In genomic region chr11:94212489-94212836, GRCm38 (mm10) we compare ENCODE assay signal across 8 mouse cellular contexts. TPM values are rescaled to one million over a fixed set of nuclear protein-coding genes. Genes with fewer than 3 reads are reported as not detected.
DNase-seq lines count a peak whose midpoint lies in the region; ATAC-seq and TF ChIP-seq lines count a peak whose summit lies in the region.

No protein-coding gene starts in this region.

- TF ChIP-seq CTCF in embryonic fibroblast, embryonic 13.5 days (IDR thresholded peaks at IDR 0.05; ENCODE audit: borderline replicate concordance, insufficient read depth, low read length), result no peak
- TF ChIP-seq CTCF in kidney, postnatal 0 days (IDR thresholded peaks at IDR 0.05; ENCODE audit: low read depth), result no peak

- no peak for DNase-seq in lung, adult 18-20 months
- DNase-seq in kidney, postnatal 0 days (ENCODE audit: low spot score), result peak; percentile 34
- DNase-seq in testis, postnatal 14 days (ENCODE audit: low spot score), result no peak
- DNase-seq in spleen, adult 18-20 months, result no peak
- no peak for DNase-seq in cerebellum, adult 9-11 months

- no peaks in the 10 kb centered on the region for H3K27me3 ChIP-seq in lung, embryonic 15.5 days
- no peaks in the 10 kb centered on the region for H3K27me3 ChIP-seq in kidney, postnatal 0 days (ENCODE audit: insufficient read depth, low read length)
- no peaks in the 10 kb centered on the region for H3K27me3 ChIP-seq in neural tube, embryonic 14.5 days (ENCODE audit: control insufficient read depth, insufficient read depth, low read length)

- H3K27ac ChIP-seq in lung, embryonic 15.5 days, result peak overlapping the region; percentile 98
- H3K27ac ChIP-seq in embryonic fibroblast, embryonic 13.5 days (ENCODE audit: insufficient read depth, low read length), result 0 out of 2 replicates have a peak overlapping the region, but pooled peaks have one; percentile 0
- peak overlapping the region; percentile 99 for H3K27ac ChIP-seq in kidney, postnatal 0 days
- peak overlapping the region; percentile 97 for H3K27ac ChIP-seq in neural tube, embryonic 14.5 days (ENCODE audit: low read depth, low read length)

- H3K36me3 ChIP-seq in lung, embryonic 15.5 days, result peaks cover 9% of the 10 kb centered on the region
- 0 out of 2 replicates have a peak, but pooled peaks cover 9% of the 10 kb centered on the region for H3K36me3 ChIP-seq in kidney, postnatal 0 days (ENCODE audit: insufficient read depth, low read length)
- H3K36me3 ChIP-seq in neural tube, embryonic 14.5 days (ENCODE audit: control insufficient read depth, insufficient read depth, low read length), result peaks cover 12% of the 10 kb centered on the region; the same call in 1 of the 2 replicates

- H3K9me3 ChIP-seq in lung, embryonic 15.5 days, result no peaks in the 10 kb centered on the region
- H3K9me3 ChIP-seq in kidney, postnatal 0 days (replicated peaks; ENCODE audit: low read length), result no peaks in the 10 kb centered on the region
- no peaks in the 10 kb centered on the region for H3K9me3 ChIP-seq in neural tube, embryonic 14.5 days (ENCODE audit: control insufficient read depth, low read length)

- no peak for TF ChIP-seq POLR2A in embryonic fibroblast, embryonic 13.5 days (IDR thresholded peaks at IDR 0.05; ENCODE audit: low read depth, low read length)

- H3K4me3 ChIP-seq in lung, embryonic 15.5 days, result peak overlapping the region; percentile 97
- peak overlapping the region; percentile 76 for H3K4me3 ChIP-seq in embryonic fibroblast, embryonic 13.5 days (ENCODE audit: insufficient read depth, low read length)
- H3K4me3 ChIP-seq in kidney, postnatal 0 days (replicated peaks; ENCODE audit: low read depth, low read length), result peak overlapping the region; percentile 97
- H3K4me3 ChIP-seq in neural tube, embryonic 14.5 days (ENCODE audit: low read depth, low read length), result peak overlapping the region; percentile 97

- H3K4me2 ChIP-seq in lung, embryonic 15.5 days, result peak overlapping the region; percentile 71
- peak overlapping the region; percentile 59 for H3K4me2 ChIP-seq in kidney, postnatal 0 days (ENCODE audit: low read length)
- H3K4me2 ChIP-seq in neural tube, embryonic 14.5 days (ENCODE audit: low read depth, low read length), result peak overlapping the region; percentile 60

- 3% methylated on average over 7 of the region's 7 CpGs for WGBS in lung, embryonic 15.5 days
- WGBS in kidney, postnatal 0 days, result 3% methylated on average over 7 of the region's 7 CpGs
- WGBS in neural tube, embryonic 14.5 days, result 0% methylated on average over 7 of the region's 7 CpGs

- peak overlapping the region; percentile 54 for H3K9ac ChIP-seq in lung, embryonic 15.5 days
- H3K9ac ChIP-seq in kidney, postnatal 0 days (ENCODE audit: low read depth, low read length), result peak overlapping the region; percentile 98
- peak overlapping the region; percentile 99 for H3K9ac ChIP-seq in neural tube, embryonic 14.5 days (replicated peaks; ENCODE audit: low read depth, low read length)

- H3K4me1 ChIP-seq in lung, embryonic 15.5 days, result peaks cover 12% of the 10 kb centered on the region; the same call in 1 of the 2 replicates
- H3K4me1 ChIP-seq in embryonic fibroblast, embryonic 13.5 days (ENCODE audit: control insufficient read depth, insufficient read depth, low read length), result no peaks in the 10 kb centered on the region
- H3K4me1 ChIP-seq in kidney, postnatal 0 days (replicated peaks; ENCODE audit: insufficient read depth, low read length), result no peaks in the 10 kb centered on the region; the same call in 1 of the 2 replicates
- peaks cover 20% of the 10 kb centered on the region for H3K4me1 ChIP-seq in neural tube, embryonic 14.5 days (ENCODE audit: control insufficient read depth, insufficient read depth, low read length)

- no peak for ATAC-seq in lung, embryonic 15.5 days (ENCODE audit: borderline replicate concordance, extremely low read depth, low FRiP score, low TSS enrichment)
- no peak for ATAC-seq in kidney, postnatal 0 days (replicated peaks; ENCODE audit: low FRiP score, low read depth)
- ATAC-seq in neural tube, embryonic 14.5 days (ENCODE audit: low read depth), result no peak

RNA-seq across cellular contexts. Expression of gene Tob1, which starts 1.2 kb away (rescaled TPM):
- polyA plus RNA-seq in lung, embryonic 15.5 days (2015; fragmentation: Nextera tagmentation; extraction: Ambion mirVana), result 26.1 and 26.5 TPM in 2 replicates
- polyA plus RNA-seq in embryonic fibroblast, embryonic 13.5 days (2011; ENCODE audit: insufficient read length, low read depth, missing spikeins), result 33.3 and 33.9 TPM in 2 replicates
- polyA plus RNA-seq in kidney, postnatal 0 days (2015; fragmentation: Nextera tagmentation; extraction: Ambion mirVana), result 55.2 and 56.6 TPM in 2 replicates
- 27.9 and 31.1 TPM in 2 replicates for polyA plus RNA-seq in neural tube, embryonic 14.5 days (2014; fragmentation: Nextera tagmentation; extraction: Ambion mirVana)

RNA-seq across cellular contexts. Expression of gene Wfikkn2, which starts 33.3 kb away (rescaled TPM):
- polyA plus RNA-seq in lung, embryonic 15.5 days (2015; fragmentation: Nextera tagmentation; extraction: Ambion mirVana), result 1.2 and 1.5 TPM in 2 replicates
- polyA plus RNA-seq in embryonic fibroblast, embryonic 13.5 days (2011; ENCODE audit: insufficient read length, low read depth, missing spikeins), result 0.28 and 1.1 TPM in 2 replicates
- polyA plus RNA-seq in kidney, postnatal 0 days (2015; fragmentation: Nextera tagmentation; extraction: Ambion mirVana), result 1.0 and 1.2 TPM in 2 replicates
- 0.24 and 1.8 TPM in 2 replicates for polyA plus RNA-seq in neural tube, embryonic 14.5 days (2014; fragmentation: Nextera tagmentation; extraction: Ambion mirVana)

Comparison
In these comparisons a context has a peak if more than half of its experiments do, and no peak if none do; other contexts are left out.
1. H3K27ac ChIP-seq: peak in every context shown above with its lines; median percentile 99 in kidney, postnatal 0 days; 98 in lung, embryonic 15.5 days; 97 in neural tube, embryonic 14.5 days; 0 in embryonic fibroblast, embryonic 13.5 days.